Mouse (Mus musculus): ENCODE results near the gene Crebl2. TPM values are rescaled to one million over a fixed set of nuclear protein-coding genes. Genes with fewer than 3 reads are reported as not detected.
A peak's percentile ranks its signal among the peaks of the same experiment; 100 is the strongest.

Crebl2 gene
- polyA plus RNA-seq, 1 experiment from 2014 or later: 6.6 TPM

- no peaks in the 10 kb centered on the region for H3K36me3 ChIP-seq (ENCODE audit: insufficient read depth, low read length)
- ATAC-seq (no peak), DNase-seq (ENCODE audit: low spot score) (no peak)
- no peak overlapping the region for H3K27ac ChIP-seq (ENCODE audit: low read length)
- H3K9me3 ChIP-seq (ENCODE audit: low read length): no peaks in the 10 kb centered on the region
- H3K9ac ChIP-seq (replicated peaks; ENCODE audit: low read depth): no peak overlapping the region
- no peak overlapping the region for H3K4me3 ChIP-seq (ENCODE audit: low read depth, low read length)
- no peaks in the 10 kb centered on the region for H3K27me3 ChIP-seq (replicated peaks; ENCODE audit: insufficient read depth, low read length)
- TF ChIP-seq EP300 (IDR thresholded peaks at IDR 0.05): no peak
- no peak for TF ChIP-seq CTCF (IDR thresholded peaks at IDR 0.05)
- 86% methylated on average over 4 of the region's 4 CpGs for WGBS
- no peak overlapping the region for H3K4me2 ChIP-seq (replicated peaks; ENCODE audit: low read depth, low read length)
- H3K4me1 ChIP-seq (ENCODE audit: insufficient read depth, low read depth, low read length): no peaks in the 10 kb centered on the region
These were observed 8.2 kb downstream of the Crebl2 start for GRCm38 (mm10) chr6:134838111-134838510.

GRCm38 (mm10) chr6:134840346-134840745 is 10.4 kb downstream of the Crebl2 start:
- no peak overlapping the region for H3K4me2 ChIP-seq (replicated peaks; ENCODE audit: low read depth, low read length)
- H3K27ac ChIP-seq (ENCODE audit: low read length): no peak overlapping the region
- H3K4me3 ChIP-seq (ENCODE audit: low read depth, low read length): no peak overlapping the region
- H3K9me3 ChIP-seq (ENCODE audit: low read length): no peaks in the 10 kb centered on the region
- no peak overlapping the region; the same call in 1 of the 2 replicates for H3K9ac ChIP-seq (replicated peaks; ENCODE audit: low read depth)
- no peaks in the 10 kb centered on the region for H3K27me3 ChIP-seq (replicated peaks; ENCODE audit: insufficient read depth, low read length)
- DNase-seq (ENCODE audit: low spot score): no peak
- no peak for TF ChIP-seq EP300 (IDR thresholded peaks at IDR 0.05)
- no peaks in the 10 kb centered on the region for H3K4me1 ChIP-seq (ENCODE audit: insufficient read depth, low read depth, low read length)
- ATAC-seq: no peak
- WGBS: 81% methylated on average over 2 of the region's 2 CpGs
- H3K36me3 ChIP-seq (ENCODE audit: insufficient read depth, low read length): no peaks in the 10 kb centered on the region

DNA sequence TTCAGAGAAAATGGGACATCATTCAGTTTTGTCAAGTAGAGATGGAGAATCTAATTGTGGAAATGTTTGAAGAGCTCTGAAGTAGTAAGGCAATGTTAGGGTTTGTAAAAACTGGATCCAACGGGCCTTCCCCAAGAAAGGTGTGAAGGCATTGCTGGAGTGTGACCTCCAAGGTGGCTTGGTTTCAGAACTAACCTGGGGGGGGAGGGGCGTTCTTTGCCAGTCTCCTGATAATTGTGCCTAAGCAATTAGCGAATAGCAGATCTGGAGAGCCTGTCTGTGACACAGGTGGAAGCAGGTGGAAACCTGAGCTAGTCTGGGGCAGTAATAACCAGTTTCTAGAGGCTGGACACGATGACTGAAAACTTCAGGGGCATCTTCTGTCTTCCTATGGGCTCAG is 15.8 kb downstream of the Crebl2 start:
- TF ChIP-seq EP300 (IDR thresholded peaks at IDR 0.05): no peak
- TF ChIP-seq CTCF (IDR thresholded peaks at IDR 0.05): no peak
- Histone ChIP-seq H3K4me3 (ENCODE audit: low read depth, low read length) (no peak overlapping the region), H3K4me1 (ENCODE audit: insufficient read depth, low read depth, low read length) (no peaks in the 10 kb centered on the region), H3K36me3 (ENCODE audit: insufficient read depth, low read length) (peaks cover 10% of the 10 kb centered on the region; the same call in 1 of the 2 replicates), H3K27me3 (replicated peaks; ENCODE audit: insufficient read depth, low read length) (no peaks in the 10 kb centered on the region), H3K9me3 (ENCODE audit: low read length) (no peaks in the 10 kb centered on the region), H3K9ac (replicated peaks; ENCODE audit: low read depth) (no peak overlapping the region), H3K27ac (ENCODE audit: low read length) (no peak overlapping the region), H3K4me2 (replicated peaks; ENCODE audit: low read depth, low read length) (no peak overlapping the region)
- no peak for ATAC-seq
- DNase-seq (ENCODE audit: low spot score): no peak
- 69% methylated on average over 4 of the region's 4 CpGs for WGBS

- H3K27ac ChIP-seq (ENCODE audit: low read length): no peak overlapping the region
- no peaks in the 10 kb centered on the region for H3K4me1 ChIP-seq (ENCODE audit: insufficient read depth, low read depth, low read length)
- 88% methylated on average over 6 of the region's 6 CpGs for WGBS
- no peak for TF ChIP-seq EP300 (IDR thresholded peaks at IDR 0.05)
- no peak overlapping the region for H3K4me2 ChIP-seq (replicated peaks; ENCODE audit: low read depth, low read length)
- H3K9ac ChIP-seq (replicated peaks; ENCODE audit: low read depth): no peak overlapping the region
- ATAC-seq (no peak), DNase-seq (ENCODE audit: low spot score) (no peak)
- H3K4me3 ChIP-seq (ENCODE audit: low read depth, low read length): no peak overlapping the region
- no peaks in the 10 kb centered on the region for H3K27me3 ChIP-seq (replicated peaks; ENCODE audit: insufficient read depth, low read length)
- no peaks in the 10 kb centered on the region for H3K9me3 ChIP-seq (ENCODE audit: low read length)
- peaks cover 11% of the 10 kb centered on the region; the same call in 1 of the 2 replicates for H3K36me3 ChIP-seq (ENCODE audit: insufficient read depth, low read length)
These were observed 16.4 kb downstream of the Crebl2 start for GRCm38 (mm10) chr6:134846308-134846707.

- DNase-seq (ENCODE audit: low spot score) (no peak), ATAC-seq (no peak)
- TF ChIP-seq EP300 (IDR thresholded peaks at IDR 0.05) (no peak), CTCF (IDR thresholded peaks at IDR 0.05) (no peak)
- Histone ChIP-seq H3K4me1 (ENCODE audit: insufficient read depth, low read depth, low read length) (no peaks in the 10 kb centered on the region), H3K27ac (ENCODE audit: low read length) (no peak overlapping the region), H3K4me2 (replicated peaks; ENCODE audit: low read depth, low read length) (no peak overlapping the region), H3K9me3 (ENCODE audit: low read length) (no peaks in the 10 kb centered on the region), H3K9ac (replicated peaks; ENCODE audit: low read depth) (no peak overlapping the region), H3K36me3 (ENCODE audit: insufficient read depth, low read length) (peaks cover 11% of the 10 kb centered on the region; the same call in 1 of the 2 replicates), H3K4me3 (ENCODE audit: low read depth, low read length) (no peak overlapping the region), H3K27me3 (replicated peaks; ENCODE audit: insufficient read depth, low read length) (no peaks in the 10 kb centered on the region)
- WGBS: 86% methylated on average over 4 of the region's 4 CpGs
These were observed 17.6 kb downstream of the Crebl2 start for GRCm38 (mm10) chr6:134847550-134847949.

- Histone ChIP-seq H3K9me3 (ENCODE audit: low read length) (no peaks in the 10 kb centered on the region), H3K36me3 (ENCODE audit: insufficient read depth, low read length) (peaks cover 11% of the 10 kb centered on the region; the same call in 1 of the 2 replicates), H3K4me3 (ENCODE audit: low read depth, low read length) (no peak overlapping the region), H3K9ac (replicated peaks; ENCODE audit: low read depth) (no peak overlapping the region), H3K27me3 (replicated peaks; ENCODE audit: insufficient read depth, low read length) (no peaks in the 10 kb centered on the region), H3K4me1 (ENCODE audit: insufficient read depth, low read depth, low read length) (no peaks in the 10 kb centered on the region), H3K27ac (ENCODE audit: low read length) (no peak overlapping the region), H3K4me2 (replicated peaks; ENCODE audit: low read depth, low read length) (no peak overlapping the region)
- 76% methylated on average over 5 of the region's 5 CpGs for WGBS
- ATAC-seq (no peak), DNase-seq (ENCODE audit: low spot score) (peak; percentile 27)
- TF ChIP-seq CTCF (IDR thresholded peaks at IDR 0.05) (peak; percentile 56), EP300 (IDR thresholded peaks at IDR 0.05) (no peak)
These were observed 18.4 kb downstream of the Crebl2 start for GRCm38 (mm10) chr6:134848197-134848890.
